Mouse (Mus musculus): ENCODE results near the gene Gm20914.
"Not testable (repeated sequence)": the region's sequence is repeated elsewhere in the genome, so short reads cannot be mapped to it uniquely, and the experiment has no call there.

Gm20914 gene

DNA sequence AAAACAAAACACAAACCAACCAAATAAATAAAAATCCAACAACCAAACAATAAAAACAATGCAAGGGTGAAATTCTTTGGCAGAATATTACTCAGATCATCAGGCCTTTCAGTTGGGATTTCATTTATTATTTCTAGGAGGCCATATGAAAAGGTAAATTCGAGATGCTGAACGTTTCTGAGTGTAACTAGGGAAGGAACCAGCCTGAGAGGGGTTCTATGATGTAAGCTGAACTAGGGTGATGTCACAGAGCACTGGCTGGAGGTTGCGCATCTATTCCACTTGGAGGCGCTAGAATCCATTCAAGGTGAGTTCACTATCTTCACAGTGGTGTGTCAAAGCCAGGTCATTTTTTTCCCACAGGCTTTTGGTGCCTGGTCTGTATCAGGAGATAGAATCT is at the start of gene Gm20914:
Gene Gm20914 (plus strand): TSS at position 301 of the 400 bp plus-strand sequence.
- DNase-seq, result not testable (repeated sequence)

All from thymus, postnatal 25 days (tissue).